Mouse (Mus musculus) CH12.LX (cell line): Measurements from ENCODE around the gene Mbtps1.

Experiments used
- CHD2 ChIP-seq: IDR thresholded peaks from 2 replicates; pipeline ENCODE4 v1.6.1; 2011; ENCODE audit warnings: low read length, improper control_type of control experiment
- CTCF ChIP-seq, 2 experiments: IDR thresholded peaks in 1 of 2; conservative IDR thresholded peaks in 1 of 2; 2 replicates each; pipeline ENCODE4 v1.5.1; 2011 to 2012; ENCODE audit warnings: low read depth in 2 of 2, low read length in 2 of 2, improper control_type of control experiment in 1 of 2, inconsistent platforms in 1 of 2, mild to moderate bottlenecking in 1 of 2, moderate library complexity in 1 of 2
- HCFC1 ChIP-seq: IDR thresholded peaks from 2 replicates; pipeline ENCODE4 v1.6.1; 2012; ENCODE audit warnings: low read depth, mild to moderate bottlenecking, inconsistent platforms, low read length, improper control_type of control experiment
- IRF4 ChIP-seq: IDR thresholded peaks from 2 replicates; pipeline ENCODE4 v1.6.1; 2014; ENCODE audit warnings: low read depth, mild to moderate bottlenecking, inconsistent platforms, low read length, improper control_type of control experiment
- MAFK ChIP-seq: IDR thresholded peaks from 2 replicates; pipeline ENCODE4 v1.6.1; 2011; ENCODE audit warnings: low read length, improper control_type of control experiment; ENCODE audit not compliant: insufficient replicate concordance
- MAX ChIP-seq: IDR thresholded peaks from 2 replicates; pipeline ENCODE4 v1.6.1; 2011; ENCODE audit warnings: low read length, improper control_type of control experiment
- POLR2A ChIP-seq: IDR thresholded peaks from 2 replicates; pipeline ENCODE4 v1.6.1; 2011; ENCODE audit warnings: low read depth, mild to moderate bottlenecking, improper control_type of control experiment, low read length
- USF1 ChIP-seq: IDR thresholded peaks from 2 replicates; pipeline ENCODE4 v1.6.1; 2014; ENCODE audit warnings: low read depth, mild to moderate bottlenecking, inconsistent platforms, low read length, improper control_type of control experiment
- ZC3H11A ChIP-seq: IDR thresholded peaks from 2 replicates; pipeline ENCODE4 v1.6.1; 2012; ENCODE audit warnings: low read depth, mild to moderate bottlenecking, inconsistent platforms, low read length, improper control_type of control experiment
- ZKSCAN1 ChIP-seq: IDR thresholded peaks from 2 replicates; pipeline ENCODE4 v1.6.1; 2012; ENCODE audit warnings: low read depth, inconsistent platforms, low read length, improper control_type of control experiment, borderline replicate concordance
- ZMIZ1 ChIP-seq: IDR thresholded peaks from 2 replicates; pipeline ENCODE4 v1.6.1; 2012; ENCODE audit warnings: low read depth, mild to moderate bottlenecking, inconsistent platforms, low read length, improper control_type of control experiment

GRCm38 (mm10) chr8:119568251-119568650 is 9.7 kb upstream of the Mbtps1 start:
- no peak for TF ChIP-seq MAX
- TF ChIP-seq CTCF (conservative IDR thresholded peaks at IDR 0.05 in 1 of 2, IDR thresholded peaks at IDR 0.05 in 1 of 2; ENCODE audit: low read depth in 2 of 2, low read length in 2 of 2): no peak
- TF ChIP-seq POLR2A: no peak
- TF ChIP-seq CHD2: no peak
- no peak for TF ChIP-seq IRF4
- no peak for TF ChIP-seq ZC3H11A
- no peak for TF ChIP-seq HCFC1
- no peak for TF ChIP-seq MAFK
- TF ChIP-seq USF1: no peak
- no peak for TF ChIP-seq ZMIZ1
- TF ChIP-seq ZKSCAN1: no peak
